Mouse (Mus musculus) bone marrow, adult 2 months (tissue): ENCODE data around the gene Hopx. TPM values are rescaled to one million over a fixed set of nuclear protein-coding genes. Genes with fewer than 3 reads are reported as not detected.
A peak's percentile ranks its signal among the peaks of the same experiment; 100 is the strongest.

Experiments used
- H3K27ac ChIP-seq: fragments of 200-500 bp; 2 replicates; pipeline ENCODE4 v1.5.1; 2012; ENCODE audit warnings: low read depth, mild to moderate bottlenecking, control low read depth, inconsistent platforms, low read length; ENCODE audit not compliant: control insufficient read depth, poor library complexity, insufficient read depth
- H3K4me1 ChIP-seq: fragments of 200-500 bp; 2 replicates; pipeline ENCODE4 v1.6.1; 2011; ENCODE audit warnings: low read length; ENCODE audit not compliant: control insufficient read depth, insufficient read depth
- H3K4me3 ChIP-seq: fragments of 200-500 bp; replicated peaks from 2 replicates; pipeline ENCODE3; 2011; ENCODE audit warnings: mild to moderate bottlenecking, low read depth, low read length, control low read depth; ENCODE audit not compliant: control insufficient read depth
- CTCF ChIP-seq: fragments of 200-500 bp; IDR thresholded peaks from 2 replicates; pipeline ENCODE4 v1.5.1; 2011; ENCODE audit warnings: low read length, control low read depth; ENCODE audit not compliant: control insufficient read depth, insufficient read depth
- POLR2A ChIP-seq: fragments of 200-500 bp; IDR thresholded peaks from 2 replicates; pipeline ENCODE4 v1.6.1; 2011; ENCODE audit warnings: low read depth, mild to moderate bottlenecking, control low read depth, low read length, borderline replicate concordance; ENCODE audit not compliant: control insufficient read depth
- WGBS: fragments of 180-500 bp; shearing (Covaris S2); methylation state at CpG from one replicate; pipeline ENCODE4 v1.1.7; 2018; 5-methylcytosine and 5-hydroxymethylcytosine counted together
- polyA plus RNA-seq: library from polyadenylated mRNA; stranded (reverse); fragments of >200 nt; gene quantifications from 2 replicates; pipeline ENCODE4 v1.2.4, GENCODE M21; 2011; ENCODE audit warnings: low replicate concordance; ENCODE audit not compliant: missing spikeins, insufficient read depth, insufficient read length

Hopx gene
- 8.3 TPM in 2 replicates for polyA plus RNA-seq

DNA sequence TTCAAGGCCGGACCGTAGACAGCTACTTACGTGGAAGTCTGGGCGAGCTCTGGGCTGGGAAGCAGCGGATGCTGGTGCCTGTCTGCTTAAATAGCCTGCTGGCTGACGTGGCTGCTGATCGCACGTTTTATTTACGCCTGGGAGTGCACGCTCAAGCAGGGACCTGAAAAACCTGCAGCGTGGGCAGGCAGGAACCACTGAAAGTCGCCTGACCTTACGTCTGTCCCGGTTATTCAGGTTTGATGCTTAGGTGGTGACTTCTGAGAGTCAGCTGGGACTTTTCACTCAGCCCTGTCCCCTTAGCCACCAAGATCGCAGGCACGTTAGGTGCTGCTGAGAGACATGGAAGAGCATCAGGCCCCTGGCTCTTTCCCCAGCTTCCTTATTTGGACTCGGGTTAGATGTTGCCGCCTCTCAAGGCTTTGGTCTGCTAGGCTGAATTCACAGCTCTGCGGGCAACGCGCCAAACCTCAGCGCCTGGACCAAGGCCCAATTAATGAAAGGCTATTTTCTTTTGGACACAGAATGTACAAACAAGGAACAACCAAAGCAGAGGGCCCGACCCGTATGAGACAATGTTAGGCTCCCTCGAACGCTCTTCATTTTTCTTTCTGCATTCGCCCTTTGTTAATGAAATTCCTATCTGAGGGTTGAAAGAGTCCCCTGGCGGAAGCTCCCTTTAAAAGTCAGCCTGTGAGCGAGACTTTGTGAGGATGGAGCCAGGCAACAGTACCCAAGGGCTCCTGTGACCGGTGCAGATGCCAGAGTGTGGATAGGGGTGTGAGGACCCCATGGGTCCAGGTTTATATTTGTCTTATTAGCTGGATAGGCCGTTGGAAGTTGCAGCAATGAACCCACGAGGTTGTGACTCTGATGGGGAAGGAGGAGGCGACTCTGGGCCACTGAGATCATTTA is at the start of gene Hopx:
Hopx (minus strand) TSS at position 305 of the 915 bp plus-strand sequence.
- no peak for TF ChIP-seq CTCF
- no peak for TF ChIP-seq POLR2A
- no peak within 1 kb of the TSS for H3K4me3 ChIP-seq
- 51% methylated on average over 33 of the region's 33 CpGs for WGBS
- no peak within 1 kb of the TSS; the same call in 1 of the 2 replicates for H3K27ac ChIP-seq
- H3K4me1 ChIP-seq, result no peaks in the 10 kb centered on the region; the same call in 1 of the 2 replicates

DNA sequence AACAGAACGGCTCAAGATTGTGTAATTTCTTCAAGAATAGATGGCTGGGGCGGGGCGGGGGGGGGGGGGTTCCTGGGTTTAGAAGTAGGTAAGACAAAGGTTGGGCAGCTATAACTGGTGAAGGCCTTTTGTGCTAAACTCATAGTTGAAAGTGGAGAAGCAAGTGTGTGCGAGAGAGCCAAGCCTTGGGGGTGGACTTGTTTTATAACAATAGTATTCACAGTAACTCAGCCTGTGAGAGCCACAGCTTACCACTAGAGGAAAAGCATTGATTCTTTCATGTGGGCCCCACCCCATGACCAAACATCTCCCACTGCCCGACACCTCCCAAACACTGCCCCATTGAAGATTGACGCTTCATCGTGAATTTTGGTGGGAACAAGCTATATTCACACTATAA is 48.7 kb upstream of the Hopx start:
- 70% methylated on average over 7 of the region's 7 CpGs for WGBS
- TF ChIP-seq CTCF (no peak), POLR2A (no peak)
- Histone ChIP-seq H3K27ac (no peak overlapping the region), H3K4me1 (peaks cover 4% of the 10 kb centered on the region; the same call in 1 of the 2 replicates), H3K4me3 (no peak overlapping the region)

DNA sequence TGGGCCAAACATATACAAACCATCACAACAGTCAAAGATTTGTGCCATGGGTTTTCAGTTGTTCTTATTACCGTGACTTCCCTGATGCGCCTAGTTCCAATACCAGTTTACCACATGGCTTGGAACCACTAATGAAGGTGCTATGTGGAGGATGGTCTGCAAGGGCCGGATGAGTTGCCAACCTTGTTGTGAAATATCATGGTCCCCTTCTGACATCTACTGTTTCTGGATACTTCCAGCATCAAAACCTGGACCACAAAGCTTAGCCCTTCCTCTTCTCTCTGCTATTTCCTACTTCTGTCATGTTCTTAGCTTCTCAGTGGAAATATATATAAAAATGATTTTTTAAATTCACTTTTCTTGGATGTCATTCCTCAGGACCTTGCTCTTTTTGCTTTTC is 47.6 kb upstream of the Hopx start:
- Histone ChIP-seq H3K27ac (no peak overlapping the region), H3K4me3 (no peak overlapping the region), H3K4me1 (peaks cover 4% of the 10 kb centered on the region; the same call in 1 of the 2 replicates)
- TF ChIP-seq POLR2A (no peak), CTCF (no peak)
- 44% methylated on average over 3 of the region's 3 CpGs for WGBS

DNA sequence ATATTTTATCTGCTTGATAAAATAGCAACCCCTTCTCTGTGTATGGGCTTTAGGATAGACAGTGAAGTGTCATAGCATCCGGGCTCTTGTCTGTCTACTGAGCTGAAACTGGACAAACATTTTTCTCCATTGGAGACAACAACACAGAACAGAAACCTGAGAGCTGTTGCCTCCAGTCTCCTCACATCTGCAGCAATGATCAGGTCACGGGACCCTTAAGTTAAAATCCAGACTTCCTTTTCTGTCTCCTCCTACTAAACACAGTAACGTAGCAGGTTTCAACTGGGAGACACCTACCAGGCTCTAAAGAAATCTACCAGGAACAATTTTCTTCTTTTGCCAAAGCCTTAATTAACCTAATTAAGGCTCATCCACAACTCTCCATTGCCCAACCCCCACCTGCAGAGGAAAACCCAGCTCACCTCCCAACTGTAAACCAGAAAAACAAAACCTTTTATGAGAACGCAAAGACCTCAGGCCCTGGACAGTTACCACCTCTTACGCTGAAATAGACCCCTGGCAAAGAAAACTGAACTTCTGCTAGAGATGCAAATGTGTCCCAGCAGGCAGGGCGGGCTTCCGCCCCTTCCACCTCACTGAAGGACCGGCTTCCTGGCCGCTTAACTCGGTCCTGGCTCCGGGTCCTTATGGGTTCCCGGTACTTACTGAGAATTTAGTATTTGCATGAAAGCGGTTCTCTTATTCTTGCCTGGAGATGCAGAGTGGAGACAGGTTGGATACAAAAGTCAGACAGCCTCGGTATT is 43.0 kb upstream of the Hopx start:
- Histone ChIP-seq H3K27ac (no peak overlapping the region), H3K4me3 (no peak overlapping the region), H3K4me1 (peaks cover 7% of the 10 kb centered on the region; the same call in 1 of the 2 replicates)
- TF ChIP-seq CTCF (no peak), POLR2A (no peak)
- 32% methylated on average over 14 of the region's 14 CpGs for WGBS

DNA sequence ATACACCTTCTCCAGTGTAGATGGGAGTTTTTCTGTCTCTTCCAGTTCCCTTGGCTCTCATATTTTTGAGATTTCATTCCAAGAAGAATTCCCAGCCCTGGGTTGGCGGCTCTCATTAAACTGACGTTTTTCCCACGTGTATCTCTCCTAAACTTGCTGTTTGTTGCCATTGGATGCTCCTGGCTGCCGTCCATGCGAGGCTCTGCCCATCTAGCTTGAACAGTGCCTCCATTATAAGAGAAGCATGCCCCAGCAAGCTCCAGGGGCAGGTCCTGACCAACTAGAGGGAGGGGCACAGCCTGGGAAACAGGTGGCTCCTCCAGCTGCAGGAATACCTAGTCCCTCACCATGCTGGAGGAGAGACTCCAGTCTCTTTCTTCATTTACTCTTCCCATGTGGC is 42.0 kb upstream of the Hopx start:
- TF ChIP-seq CTCF, result no peak
- TF ChIP-seq POLR2A, result no peak
- Histone ChIP-seq H3K4me1 (peaks cover 7% of the 10 kb centered on the region; the same call in 1 of the 2 replicates), H3K4me3 (no peak overlapping the region), H3K27ac (no peak overlapping the region)
- WGBS, result 76% methylated on average over 5 of the region's 5 CpGs

DNA sequence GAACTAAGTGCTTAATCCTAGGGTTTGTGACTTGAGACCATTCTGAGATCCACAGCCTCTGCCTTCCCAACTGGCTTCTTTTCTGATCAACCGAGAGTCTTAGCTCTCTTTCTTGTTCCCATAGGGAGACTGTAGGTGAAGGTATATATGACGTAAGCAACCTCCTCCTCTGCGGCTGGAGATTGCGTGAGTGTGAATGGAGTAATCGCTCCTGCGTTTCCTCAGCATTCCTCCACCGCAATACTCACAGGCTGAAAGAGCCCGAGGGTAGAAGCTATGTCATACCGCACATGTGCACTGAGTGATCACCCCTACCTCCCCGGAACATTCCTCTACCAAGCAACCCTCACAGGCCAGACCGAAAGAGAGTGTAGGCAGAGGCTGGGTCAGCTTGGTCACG is 40.6 kb upstream of the Hopx start:
- TF ChIP-seq CTCF, result no peak
- TF ChIP-seq POLR2A, result no peak
- Histone ChIP-seq H3K4me1 (peaks cover 7% of the 10 kb centered on the region; the same call in 1 of the 2 replicates), H3K27ac (0 out of 2 replicates have a peak overlapping the region, but pooled peaks have one; percentile 1), H3K4me3 (no peak overlapping the region)
- WGBS, result 59% methylated on average over 12 of the region's 12 CpGs

DNA sequence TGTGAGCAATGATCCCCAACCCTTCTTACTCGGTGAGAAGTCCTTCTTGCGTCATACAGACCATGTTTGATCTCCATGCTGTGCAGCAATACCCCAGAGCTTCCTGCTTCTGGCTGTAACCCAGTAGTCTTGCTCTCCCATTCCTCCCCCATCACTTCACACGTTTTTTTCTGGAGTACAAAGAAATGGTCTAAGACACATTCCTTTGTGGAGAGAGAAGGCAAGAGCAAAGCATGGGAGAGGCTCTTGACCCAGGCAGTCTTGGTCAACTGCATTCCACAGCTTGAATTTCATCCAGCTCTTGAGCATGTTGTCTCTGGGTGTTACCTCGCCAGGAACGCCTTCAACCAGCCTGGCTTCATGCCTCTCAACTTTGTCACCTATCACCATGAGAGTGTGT is 39.9 kb upstream of the Hopx start:
- WGBS, result 57% methylated on average over 5 of the region's 5 CpGs
- Histone ChIP-seq H3K4me3 (no peak overlapping the region), H3K4me1 (peaks cover 7% of the 10 kb centered on the region; the same call in 1 of the 2 replicates), H3K27ac (no peak overlapping the region)
- TF ChIP-seq POLR2A, result no peak
- no peak for TF ChIP-seq CTCF

DNA sequence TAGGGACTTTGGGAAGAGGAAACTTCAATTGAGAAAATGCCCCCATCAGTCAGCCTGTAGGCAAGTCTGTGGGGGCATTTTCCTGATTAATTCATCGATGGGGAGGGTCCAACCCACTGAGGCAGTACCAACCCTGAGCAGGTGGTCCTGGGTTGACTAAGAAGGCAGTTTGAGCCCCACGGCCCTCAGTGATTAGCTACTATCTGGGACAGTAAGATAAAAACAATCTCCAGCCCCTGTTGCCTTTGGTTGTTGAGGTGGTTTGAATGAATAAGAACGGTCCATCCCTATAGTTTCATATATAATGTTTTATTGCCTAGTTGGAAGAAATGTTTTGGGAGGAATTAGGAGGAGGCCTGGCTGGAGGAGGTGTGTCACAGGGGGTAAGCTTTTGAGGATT is 36.8 kb upstream of the Hopx start:
- no peak overlapping the region for H3K27ac ChIP-seq
- 69% methylated on average over 3 of the region's 3 CpGs for WGBS
- TF ChIP-seq POLR2A, result no peak
- H3K4me1 ChIP-seq, result peaks cover 6% of the 10 kb centered on the region; the same call in 1 of the 2 replicates
- H3K4me3 ChIP-seq, result no peak overlapping the region

DNA sequence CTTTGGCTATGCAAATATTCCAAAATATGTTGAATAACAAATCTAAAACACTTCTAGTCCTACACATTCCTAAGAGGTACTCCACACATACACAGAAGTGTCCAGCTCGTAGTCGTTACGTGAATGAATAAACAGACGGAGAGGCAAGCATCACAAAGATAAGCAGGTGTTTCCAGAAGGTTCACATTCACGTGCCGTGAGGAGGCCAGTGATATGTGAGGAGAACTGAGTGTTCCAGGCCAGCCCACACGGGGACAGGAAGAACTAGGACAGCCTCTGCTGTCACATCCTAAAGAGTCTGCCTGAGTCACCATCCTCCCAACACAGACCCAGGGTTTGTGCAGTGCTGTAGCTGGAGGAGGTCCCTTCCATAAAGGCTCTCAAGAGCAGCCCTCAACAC is 36.2 kb upstream of the Hopx start:
- Histone ChIP-seq H3K4me3 (no peak overlapping the region), H3K4me1 (peaks cover 6% of the 10 kb centered on the region; the same call in 1 of the 2 replicates), H3K27ac (no peak overlapping the region)
- TF ChIP-seq POLR2A (no peak), CTCF (no peak)
- WGBS, result 70% methylated on average over 7 of the region's 7 CpGs
